Mouse (Mus musculus) midbrain, embryonic 16.5 days (tissue): Measurements from ENCODE around the gene Syt1. TPM values are rescaled to one million over a fixed set of nuclear protein-coding genes. Genes with fewer than 3 reads are reported as not detected.

Experiments used
- ATAC-seq: fragments of 200-750 bp; cut with Nextera tagmentation; 2 replicates; pipeline ENCODE4 v1.8.0; 2017; ENCODE audit warnings: moderate TSS enrichment
- H3K27ac ChIP-seq: fragments of 300-500 bp; sonication (generic); 2 replicates; pipeline ENCODE4 v1.5.1; 2014; ENCODE audit warnings: mild to moderate bottlenecking, low read length, mixed read lengths
- H3K27me3 ChIP-seq: fragments of 300-500 bp; sonication (generic); 2 replicates; pipeline ENCODE4 v1.6.1; 2014; ENCODE audit warnings: low read depth, low read length, mixed read lengths; ENCODE audit not compliant: control insufficient read depth, insufficient read depth
- H3K36me3 ChIP-seq: fragments of 300-500 bp; sonication (generic); 2 replicates; pipeline ENCODE4 v1.6.1; 2014; ENCODE audit warnings: mild to moderate bottlenecking, low read length, moderate library complexity, mixed read lengths; ENCODE audit not compliant: control insufficient read depth, insufficient read depth
- H3K4me1 ChIP-seq: fragments of 300-500 bp; sonication (generic); 2 replicates; pipeline ENCODE4 v1.6.1; 2014; ENCODE audit warnings: mild to moderate bottlenecking, low read length, mixed read lengths; ENCODE audit not compliant: control insufficient read depth, insufficient read depth
- H3K4me2 ChIP-seq: fragments of 300-500 bp; sonication (generic); 2 replicates; pipeline ENCODE4 v1.6.1; 2014; ENCODE audit warnings: mild to moderate bottlenecking, low read length, mixed read lengths
- H3K4me3 ChIP-seq: fragments of 300-500 bp; sonication (generic); 2 replicates; pipeline ENCODE4 v1.5.1; 2014; ENCODE audit warnings: low read depth, mild to moderate bottlenecking, low read length, moderate library complexity, mixed read lengths
- H3K9ac ChIP-seq: fragments of 300-500 bp; sonication (generic); 2 replicates; pipeline ENCODE4 v1.6.1; 2014; ENCODE audit warnings: low read depth, low read length, mixed read lengths
- H3K9me3 ChIP-seq: fragments of 300-500 bp; sonication (generic); replicated peaks from 2 replicates; pipeline ENCODE4 v1.6.1; 2014; ENCODE audit warnings: mild to moderate bottlenecking, low read length, mixed read lengths; ENCODE audit not compliant: control insufficient read depth, poor library complexity, severe bottlenecking
- WGBS: fragments of 180-500 bp; shearing (Covaris S2); extraction: QIAGEN DNeasy Blood & Tissue Kit; methylation state at CpG from one replicate; pipeline ENCODE4 v1.1.7; 2014; 5-methylcytosine and 5-hydroxymethylcytosine counted together
- polyA plus RNA-seq: library from polyadenylated mRNA; unstranded; fragments of >200 nt; fragmentation: Nextera tagmentation; extraction: Ambion mirVana; gene quantifications from 2 replicates; pipeline ENCODE4 v1.2.1, GENCODE M21; 2015

The Syt1 gene
- polyA plus RNA-seq, 1 experiment from 2014 or later: 146 TPM

DNA sequence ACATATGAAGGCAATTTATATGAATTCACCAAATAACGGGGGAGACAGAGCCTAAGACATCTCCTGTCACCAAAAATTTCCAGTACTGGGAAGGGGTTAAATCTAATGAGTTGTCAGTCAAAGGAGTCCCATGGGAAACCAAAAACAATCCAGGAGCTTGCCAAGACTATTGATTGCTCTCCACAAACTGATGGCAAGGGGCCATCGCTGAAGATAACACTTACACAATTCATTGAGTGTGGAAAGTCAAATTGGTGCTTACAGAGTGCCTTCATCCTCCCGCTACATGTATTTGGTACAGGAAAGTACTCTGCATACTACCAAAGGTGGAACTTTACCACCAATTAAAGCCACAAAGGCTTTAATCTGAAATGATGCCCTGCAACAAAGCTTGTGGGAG is 305.1 kb downstream of the Syt1 start:
- Histone ChIP-seq H3K36me3 (no peaks in the 10 kb centered on the region), H3K4me2 (no peak overlapping the region), H3K9ac (no peak overlapping the region), H3K27me3 (no peaks in the 10 kb centered on the region), H3K27ac (no peak overlapping the region), H3K9me3 (no peaks in the 10 kb centered on the region), H3K4me1 (peaks cover 6% of the 10 kb centered on the region), H3K4me3 (no peak overlapping the region)
- no peak for ATAC-seq
- WGBS: 95% methylated on average over 3 of the region's 3 CpGs

DNA sequence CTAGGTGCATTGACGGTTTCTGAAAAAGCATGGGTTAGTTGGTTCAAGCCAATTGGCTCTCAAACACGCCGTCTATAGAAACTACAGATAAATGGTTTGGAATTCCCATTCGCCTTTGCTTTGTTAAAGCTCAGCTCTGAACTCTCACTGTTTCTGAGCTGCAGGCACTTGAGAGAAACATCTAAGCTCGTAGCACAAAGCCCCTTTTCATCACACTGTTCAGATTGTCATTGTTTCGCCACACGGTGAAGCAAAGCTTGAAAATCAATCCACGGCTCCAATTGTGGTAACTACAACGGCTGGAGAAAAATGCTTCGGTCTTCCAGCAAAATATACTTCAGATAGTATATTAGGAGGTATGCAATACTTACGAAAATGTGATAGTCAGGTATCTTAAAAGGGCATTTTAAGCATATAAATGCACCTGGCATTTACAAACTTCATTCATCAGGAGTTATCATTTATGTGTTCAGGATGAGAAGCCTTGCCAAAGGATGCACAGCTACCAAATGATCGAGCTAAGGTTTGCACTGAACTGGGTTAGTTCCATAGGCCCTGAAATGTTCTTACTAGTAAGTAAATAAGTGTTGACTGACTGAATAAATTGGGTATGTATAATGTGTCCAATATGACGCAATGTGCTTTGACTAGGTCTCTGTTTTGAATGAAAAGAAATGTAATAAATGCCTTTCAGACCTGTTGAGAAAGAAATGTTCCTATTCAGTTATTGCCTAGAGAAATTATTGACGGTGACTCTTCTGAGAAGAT is 309.2 kb downstream of the Syt1 start:
- Histone ChIP-seq H3K9me3 (no peaks in the 10 kb centered on the region), H3K27me3 (no peaks in the 10 kb centered on the region), H3K4me1 (peaks cover 6% of the 10 kb centered on the region), H3K36me3 (no peaks in the 10 kb centered on the region), H3K4me3 (no peak overlapping the region), H3K27ac (peak overlapping the region; percentile 58), H3K9ac (no peak overlapping the region; the same call in 1 of the 2 replicates), H3K4me2 (peak overlapping the region; percentile 18)
- ATAC-seq: peak; percentile 69
- WGBS: 17% methylated on average over 14 of the region's 14 CpGs

DNA sequence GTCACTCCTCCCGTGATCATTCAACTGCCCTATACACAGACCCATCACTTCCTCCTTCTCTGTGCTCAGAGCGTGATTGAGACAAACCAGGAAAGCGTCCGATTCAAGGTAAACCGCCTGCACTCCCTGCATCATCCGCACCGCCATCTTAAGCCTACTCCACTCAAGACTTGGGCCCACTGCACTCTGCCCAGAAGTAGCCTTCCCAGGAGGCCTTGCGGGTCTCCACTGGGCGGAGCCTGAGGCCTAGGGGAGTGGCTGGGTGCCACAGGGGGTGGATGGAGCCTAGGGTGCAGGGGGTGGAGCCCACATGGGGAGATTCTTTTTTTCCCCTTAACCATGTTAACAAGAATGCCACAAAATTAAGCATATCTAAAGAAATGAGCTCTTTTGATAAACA is 310.8 kb downstream of the Syt1 start, which contains the start of gene Gm5136:
Gene Gm5136, minus strand, starts transcription at position 215 of the 400 bp plus-strand sequence.
- no peak for ATAC-seq
- no peaks in the 10 kb centered on the region for H3K9me3 ChIP-seq

DNA sequence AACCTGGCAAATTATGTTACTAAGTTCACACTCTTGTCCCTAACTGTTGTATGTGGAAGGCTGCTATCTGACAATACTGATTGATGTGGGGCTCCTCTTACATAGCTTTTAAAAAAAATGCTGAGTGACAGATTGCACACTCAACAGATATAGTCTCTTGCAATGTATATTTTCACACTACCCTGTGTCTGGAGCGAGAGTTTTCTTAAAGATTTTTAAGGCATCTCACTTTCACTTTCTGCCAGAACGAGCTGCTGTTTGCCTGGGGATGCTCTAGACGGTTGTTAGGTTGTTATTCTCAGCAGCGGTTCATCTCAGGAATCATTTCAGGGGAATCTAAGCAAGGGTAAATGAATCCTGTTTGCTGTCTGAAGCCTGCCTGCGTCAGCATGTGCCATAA is 313.7 kb downstream of the Syt1 start:
- 62% methylated on average over 5 of the region's 5 CpGs for WGBS

More for the DNA sequence above, 310.8 kb downstream of the Syt1 start, which contains the start of gene Gm5136:
- WGBS: 97% methylated on average over 9 of the region's 9 CpGs
- Histone ChIP-seq H3K4me3 (no peak within 1 kb of the TSS), H3K27ac (no peak within 1 kb of the TSS), H3K9ac (no peak within 1 kb of the TSS), H3K4me1 (peaks cover 6% of the 10 kb centered on the region), H3K4me2 (no peak within 1 kb of the TSS), H3K36me3 (no peaks in the 10 kb centered on the region), H3K27me3 (no peaks in the 10 kb centered on the region)

DNA sequence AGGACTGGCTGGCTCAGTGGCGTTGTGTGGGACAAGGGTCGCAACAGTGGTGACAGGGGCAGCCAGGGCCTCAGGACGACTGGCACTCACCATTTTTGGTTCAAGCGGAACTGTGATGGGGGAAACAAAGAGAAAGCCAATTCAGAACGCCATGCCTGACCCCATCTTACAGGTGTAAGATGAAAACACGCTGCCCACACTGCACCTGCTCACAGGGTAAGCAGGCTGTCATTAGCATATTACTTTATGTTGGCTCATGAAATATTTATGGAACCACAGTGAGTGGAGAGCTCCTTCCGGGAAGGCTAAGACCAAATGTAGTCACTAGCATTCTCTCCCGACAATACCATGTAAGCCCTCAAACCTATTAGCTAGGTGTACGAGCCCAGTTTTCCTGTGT is 319.8 kb downstream of the Syt1 start:
- ATAC-seq: peak; percentile 64
- H3K27ac ChIP-seq: peak overlapping the region; percentile 22; the same call in 1 of the 2 replicates
- no peaks in the 10 kb centered on the region for H3K27me3 ChIP-seq
- WGBS: 30% methylated on average over 9 of the region's 9 CpGs
- peak overlapping the region; percentile 22; the same call in 1 of the 2 replicates for H3K4me2 ChIP-seq
- peaks cover 12% of the 10 kb centered on the region for H3K4me1 ChIP-seq
- no peaks in the 10 kb centered on the region for H3K36me3 ChIP-seq
- no peak overlapping the region for H3K9ac ChIP-seq
- no peak overlapping the region for H3K4me3 ChIP-seq
- no peaks in the 10 kb centered on the region for H3K9me3 ChIP-seq

More for the DNA sequence above, 313.7 kb downstream of the Syt1 start:
- Histone ChIP-seq H3K36me3 (no peaks in the 10 kb centered on the region), H3K4me1 (peaks cover 6% of the 10 kb centered on the region), H3K4me3 (no peak overlapping the region), H3K9me3 (no peaks in the 10 kb centered on the region), H3K27ac (peak overlapping the region; percentile 53; the same call in 1 of the 2 replicates), H3K9ac (no peak overlapping the region), H3K4me2 (no peak overlapping the region), H3K27me3 (no peaks in the 10 kb centered on the region)
- ATAC-seq: no peak

DNA sequence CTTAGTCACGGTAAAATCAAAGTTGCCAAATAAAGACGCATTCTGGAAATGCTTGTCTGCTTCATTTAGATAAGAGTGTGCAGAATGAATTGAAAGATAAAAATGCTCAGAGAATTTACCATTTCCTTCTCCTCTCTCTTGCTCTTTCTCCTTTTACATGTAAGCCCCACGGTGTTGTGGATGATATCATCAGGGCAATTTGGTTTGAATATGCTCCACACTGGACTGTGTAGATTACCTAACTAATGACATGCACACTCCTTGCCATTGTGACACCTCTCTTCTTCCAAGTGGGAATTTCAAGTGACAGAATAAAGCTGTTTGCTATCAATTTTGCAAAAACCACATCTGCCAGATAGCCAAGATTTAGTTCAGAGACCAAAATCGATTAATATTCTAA is 324.1 kb downstream of the Syt1 start:
- Histone ChIP-seq H3K4me2 (no peak overlapping the region), H3K9me3 (no peaks in the 10 kb centered on the region), H3K36me3 (no peaks in the 10 kb centered on the region), H3K27me3 (no peaks in the 10 kb centered on the region), H3K4me3 (no peak overlapping the region), H3K4me1 (peaks cover 12% of the 10 kb centered on the region), H3K9ac (no peak overlapping the region), H3K27ac (0 out of 2 replicates have a peak overlapping the region, but pooled peaks have one; percentile 54)
- ATAC-seq: peak; percentile 66; the same call in 1 of the 2 replicates
- WGBS: 56% methylated on average over 4 of the region's 4 CpGs

DNA sequence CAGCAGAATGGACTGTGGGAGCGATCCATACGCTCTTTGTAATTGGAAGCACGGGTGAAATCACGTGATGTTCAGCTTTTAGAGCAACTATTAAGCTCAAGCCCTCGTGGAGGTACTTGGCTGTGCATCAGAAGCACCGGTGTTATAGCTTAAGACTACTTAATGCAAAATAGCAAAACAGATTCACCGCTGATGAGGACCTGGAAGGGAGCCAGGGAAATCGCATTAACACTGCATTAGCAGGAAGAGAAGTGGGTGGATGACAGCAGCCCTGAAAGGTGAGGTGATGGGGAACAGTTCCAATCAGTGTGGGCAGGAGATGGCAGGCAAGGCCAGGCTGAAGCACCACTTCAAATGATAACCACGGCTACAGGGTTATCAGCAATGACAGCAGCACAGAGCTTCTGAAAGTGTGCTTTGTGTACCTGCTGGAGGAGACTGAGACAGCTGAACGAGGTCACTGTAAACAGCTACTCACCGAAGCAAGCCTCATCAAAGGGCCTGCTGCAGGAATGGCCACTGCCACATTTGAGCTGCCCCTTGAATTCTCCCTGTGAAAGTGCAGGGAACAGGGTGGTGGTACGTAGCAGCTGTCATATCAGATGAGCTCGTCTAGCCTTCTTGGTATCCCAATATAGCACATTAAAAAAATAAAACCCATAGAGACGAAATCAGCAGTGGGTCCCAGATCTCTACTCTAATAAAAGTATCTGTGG is 330.9 kb downstream of the Syt1 start:
- WGBS: 44% methylated on average over 14 of the region's 14 CpGs
- no peak overlapping the region for H3K9ac ChIP-seq
- no peak overlapping the region for H3K4me3 ChIP-seq
- H3K4me1 ChIP-seq: peaks cover 11% of the 10 kb centered on the region
- no peaks in the 10 kb centered on the region for H3K27me3 ChIP-seq
- no peaks in the 10 kb centered on the region for H3K9me3 ChIP-seq
- no peak overlapping the region for H3K4me2 ChIP-seq
- peak; percentile 84 for ATAC-seq
- peak overlapping the region; percentile 65 for H3K27ac ChIP-seq
- H3K36me3 ChIP-seq: no peaks in the 10 kb centered on the region

DNA sequence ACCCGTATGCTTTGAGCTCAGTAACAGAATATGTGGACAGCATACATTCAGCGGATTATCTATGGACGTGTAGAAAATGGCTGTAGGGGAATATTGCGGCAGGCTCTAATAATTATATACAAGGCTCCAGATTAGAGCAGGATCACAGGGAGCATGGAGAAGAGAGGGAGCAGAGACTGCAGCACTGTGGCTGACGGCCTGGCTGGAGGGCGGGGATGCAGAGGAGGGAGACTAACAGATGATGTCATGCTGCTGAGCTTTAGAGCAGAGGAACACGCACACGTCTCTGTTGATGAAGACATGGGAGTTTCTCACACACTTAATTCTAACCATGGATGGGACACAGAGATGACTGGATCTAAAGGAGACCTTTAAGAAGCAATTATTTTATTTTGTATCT is 333.7 kb downstream of the Syt1 start:
- no peak for ATAC-seq
- no peaks in the 10 kb centered on the region for H3K36me3 ChIP-seq
- no peak overlapping the region for H3K4me2 ChIP-seq
- H3K4me1 ChIP-seq: peaks cover 11% of the 10 kb centered on the region
- no peak overlapping the region for H3K4me3 ChIP-seq
- H3K27me3 ChIP-seq: no peaks in the 10 kb centered on the region
- H3K9me3 ChIP-seq: no peaks in the 10 kb centered on the region
- no peak overlapping the region for H3K9ac ChIP-seq
- WGBS: 70% methylated on average over 8 of the region's 8 CpGs
- H3K27ac ChIP-seq: no peak overlapping the region

DNA sequence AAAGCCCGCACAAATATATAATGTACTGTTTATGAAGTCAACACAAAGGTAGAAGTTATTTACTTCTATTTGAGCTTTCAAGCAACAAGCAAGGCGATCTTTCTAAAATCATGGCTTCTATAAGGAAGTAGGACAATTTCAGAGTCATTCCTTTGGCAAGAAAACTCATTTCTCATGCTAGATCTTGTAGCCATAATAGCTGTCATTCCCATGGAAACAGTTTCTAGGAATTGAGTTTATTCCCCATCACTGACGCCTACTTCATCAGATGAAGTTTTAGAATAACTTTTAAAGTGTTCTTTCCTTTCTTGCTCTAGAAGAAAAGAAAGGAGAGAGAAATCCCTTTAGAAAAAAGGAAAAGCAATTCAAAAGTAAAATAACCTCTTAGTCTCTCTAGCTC is 341.8 kb downstream of the Syt1 start:
- no peak for ATAC-seq

More for the DNA sequence above, 341.8 kb downstream of the Syt1 start:
- no peak overlapping the region for H3K9ac ChIP-seq
- no peaks in the 10 kb centered on the region for H3K36me3 ChIP-seq
- 81% methylated on average over 3 of the region's 3 CpGs for WGBS
- no peaks in the 10 kb centered on the region for H3K4me1 ChIP-seq
- H3K27ac ChIP-seq: no peak overlapping the region
- H3K4me3 ChIP-seq: no peak overlapping the region
- no peak overlapping the region for H3K4me2 ChIP-seq
- H3K27me3 ChIP-seq: no peaks in the 10 kb centered on the region
- H3K9me3 ChIP-seq: no peaks in the 10 kb centered on the region
